Mouse (Mus musculus) heart, embryonic 13.5 days (tissue): ENCODE data around the gene Arhgap17. TPM values are rescaled to one million over a fixed set of nuclear protein-coding genes. Genes with fewer than 3 reads are reported as not detected.

Experiments
- ATAC-seq: fragments of 200-750 bp; cut with Nextera tagmentation; 2 replicates; pipeline ENCODE4 v1.8.0; 2017; ENCODE audit warnings: moderate TSS enrichment; ENCODE audit not compliant: insufficient number of reproducible peaks, low FRiP score, low TSS enrichment; ENCODE audit errors: extremely low read depth
- H3K27ac ChIP-seq: fragments of 300-500 bp; sonication (generic); replicated peaks from 2 replicates; pipeline ENCODE4 v1.5.1; 2015; ENCODE audit warnings: moderate library complexity, mild to moderate bottlenecking, inconsistent platforms
- H3K27me3 ChIP-seq: fragments of 300-500 bp; sonication (generic); replicated peaks from 2 replicates; pipeline ENCODE4 v1.6.1; 2015; ENCODE audit warnings: mild to moderate bottlenecking, inconsistent platforms
- H3K36me3 ChIP-seq: fragments of 300-500 bp; sonication (generic); 2 replicates; pipeline ENCODE4 v1.6.1; 2015; ENCODE audit warnings: mild to moderate bottlenecking, inconsistent platforms
- H3K4me1 ChIP-seq: fragments of 300-500 bp; sonication (generic); 2 replicates; pipeline ENCODE4 v1.6.1; 2015; ENCODE audit warnings: inconsistent platforms
- H3K4me2 ChIP-seq: fragments of 300-500 bp; sonication (generic); 2 replicates; pipeline ENCODE4 v1.6.1; 2015; ENCODE audit warnings: inconsistent platforms, mild to moderate bottlenecking, moderate library complexity
- H3K4me3 ChIP-seq: fragments of 300-500 bp; sonication (generic); 2 replicates; pipeline ENCODE4 v1.5.1; 2015; ENCODE audit warnings: moderate library complexity, mild to moderate bottlenecking, inconsistent platforms
- H3K9ac ChIP-seq: fragments of 300-500 bp; sonication (generic); 2 replicates; pipeline ENCODE4 v1.6.1; 2015; ENCODE audit warnings: inconsistent platforms, mild to moderate bottlenecking, moderate library complexity
- H3K9me3 ChIP-seq: fragments of 300-500 bp; sonication (generic); 2 replicates; pipeline ENCODE4 v1.6.1; 2016; ENCODE audit warnings: inconsistent platforms
- WGBS: fragments of 180-500 bp; shearing (Covaris S2); methylation state at CpG from one replicate; pipeline ENCODE4 v1.1.7; 2015; ENCODE audit warnings: mixed read lengths; 5-methylcytosine and 5-hydroxymethylcytosine counted together
- polyA plus RNA-seq: library from polyadenylated mRNA; unstranded; fragments of >200 nt; fragmentation: Nextera tagmentation; extraction: Ambion mirVana; gene quantifications from 2 replicates; pipeline ENCODE4 v1.2.1, GENCODE M21; 2015

Gene Arhgap17
- polyA plus RNA-seq, 1 experiment from 2014 or later: 17.5 TPM

DNA sequence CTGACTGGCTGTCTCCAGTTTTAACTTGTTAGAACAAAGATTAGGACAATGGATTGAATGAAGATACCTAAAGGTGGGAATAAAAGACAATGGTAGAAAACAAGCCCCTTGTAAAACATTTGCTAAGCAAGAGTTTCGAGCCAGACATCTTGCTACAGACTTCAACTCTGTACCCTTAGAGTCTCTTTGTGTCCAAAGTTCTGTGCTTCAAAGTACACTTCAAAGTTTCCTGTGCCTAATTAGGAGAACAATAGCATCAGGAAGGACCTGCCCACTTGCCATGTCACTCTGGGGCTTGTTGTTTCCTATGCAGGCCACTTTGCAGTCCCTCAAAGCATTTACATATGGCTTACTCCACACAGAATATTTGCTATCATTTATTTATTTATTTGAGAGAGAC, 33.4 kb downstream of the Arhgap17 start:
- no peak for ATAC-seq
- Histone ChIP-seq H3K4me1 (peaks cover 58% of the 10 kb centered on the region), H3K36me3 (no peaks in the 10 kb centered on the region), H3K27ac (peak overlapping the region; percentile 77), H3K9ac (no peak overlapping the region), H3K27me3 (no peaks in the 10 kb centered on the region), H3K9me3 (no peaks in the 10 kb centered on the region), H3K4me3 (no peak overlapping the region), H3K4me2 (peak overlapping the region; percentile 26; the same call in 1 of the 2 replicates)
- WGBS: 77% methylated on average over 1 of the region's 1 CpGs

DNA sequence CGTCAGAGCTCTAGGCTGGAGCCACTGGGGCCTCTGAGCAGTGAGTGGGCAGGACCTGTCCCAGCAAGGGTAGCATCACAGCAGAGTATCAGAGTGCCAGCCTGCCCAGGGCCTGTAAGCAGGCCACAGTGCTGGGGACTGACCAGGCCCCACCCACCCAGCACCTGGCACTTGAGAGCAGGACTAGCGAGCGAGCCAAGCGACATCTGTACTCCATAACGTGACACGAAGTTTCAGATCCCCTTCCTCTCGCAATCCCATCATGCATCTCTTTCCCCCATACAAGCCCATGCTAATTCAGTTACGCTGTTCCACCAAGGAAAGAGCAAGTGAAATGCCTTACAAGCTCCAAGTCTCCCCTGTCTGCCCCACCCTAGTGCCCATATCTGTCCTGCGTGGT, 39.2 kb downstream of the Arhgap17 start:
- H3K27me3 ChIP-seq: no peaks in the 10 kb centered on the region
- H3K9me3 ChIP-seq: no peaks in the 10 kb centered on the region
- H3K4me1 ChIP-seq: peaks cover 55% of the 10 kb centered on the region
- no peak overlapping the region for H3K4me2 ChIP-seq
- H3K27ac ChIP-seq: no peak overlapping the region
- no peak for ATAC-seq
- H3K36me3 ChIP-seq: peaks cover 11% of the 10 kb centered on the region
- WGBS: 81% methylated on average over 9 of the region's 9 CpGs
- no peak overlapping the region for H3K9ac ChIP-seq
- H3K4me3 ChIP-seq: no peak overlapping the region

DNA sequence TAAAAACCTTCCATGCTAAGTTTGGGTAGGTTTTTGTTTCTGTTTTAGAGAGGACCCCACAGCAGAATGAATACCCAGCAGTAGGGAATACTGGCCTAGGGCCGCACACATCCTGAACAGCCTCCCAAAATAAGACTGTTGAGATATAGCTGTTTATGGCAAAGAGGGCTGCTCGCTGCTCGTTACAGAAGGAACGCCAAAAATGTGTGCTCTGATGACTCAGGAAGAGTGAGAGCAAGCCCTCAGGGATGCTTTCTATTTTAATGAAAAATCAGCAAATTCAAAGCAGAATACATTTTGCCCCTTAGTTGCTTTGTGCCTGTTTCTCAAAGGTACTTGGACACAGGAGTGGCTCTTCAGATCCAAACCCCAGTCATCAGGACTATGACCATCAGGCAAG, 41.8 kb downstream of the Arhgap17 start:
- no peak overlapping the region for H3K9ac ChIP-seq
- no peaks in the 10 kb centered on the region for H3K9me3 ChIP-seq
- peaks cover 51% of the 10 kb centered on the region for H3K4me1 ChIP-seq
- H3K4me2 ChIP-seq: peak overlapping the region; percentile 24; the same call in 1 of the 2 replicates
- H3K36me3 ChIP-seq: peaks cover 31% of the 10 kb centered on the region
- H3K27me3 ChIP-seq: no peaks in the 10 kb centered on the region
- peak overlapping the region; percentile 10; the same call in 1 of the 2 replicates for H3K27ac ChIP-seq
- ATAC-seq: no peak
- WGBS: 54% methylated on average over 4 of the region's 4 CpGs
- H3K4me3 ChIP-seq: no peak overlapping the region

- Histone ChIP-seq H3K36me3 (peaks cover 41% of the 10 kb centered on the region), H3K27me3 (no peaks in the 10 kb centered on the region), H3K27ac (no peak overlapping the region), H3K9me3 (no peaks in the 10 kb centered on the region), H3K4me3 (no peak overlapping the region), H3K4me2 (no peak overlapping the region), H3K4me1 (peaks cover 51% of the 10 kb centered on the region), H3K9ac (no peak overlapping the region)
- no peak for ATAC-seq
- WGBS: 55% methylated on average over 4 of the region's 4 CpGs
Observed at GRCm38 (mm10) chr7:123326901-123327300, 42.8 kb downstream of the Arhgap17 start.

DNA sequence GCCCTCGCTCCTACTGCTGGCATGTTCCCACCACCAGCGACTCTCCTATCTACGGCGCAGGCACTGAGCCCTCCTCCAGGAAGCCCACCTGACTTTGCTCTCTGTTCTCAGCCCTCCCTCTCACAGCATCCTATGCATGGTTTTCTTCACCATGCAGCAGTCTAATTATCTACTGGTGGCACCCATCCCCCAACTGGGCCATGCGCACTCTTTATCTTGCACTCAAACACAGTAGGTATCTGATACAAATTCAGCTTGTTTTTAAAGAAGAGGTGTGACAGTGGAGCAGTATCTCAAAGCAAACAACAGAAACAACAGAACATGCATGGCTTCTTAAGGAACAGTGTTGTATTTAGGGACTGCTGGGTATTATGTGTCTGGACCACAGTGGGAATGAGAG, 43.7 kb downstream of the Arhgap17 start:
- ATAC-seq: no peak
- WGBS: 76% methylated on average over 5 of the region's 5 CpGs
- no peak overlapping the region for H3K4me3 ChIP-seq
- no peak overlapping the region for H3K4me2 ChIP-seq
- peaks cover 49% of the 10 kb centered on the region for H3K36me3 ChIP-seq
- peaks cover 51% of the 10 kb centered on the region for H3K4me1 ChIP-seq
- H3K27me3 ChIP-seq: no peaks in the 10 kb centered on the region
- H3K9me3 ChIP-seq: no peaks in the 10 kb centered on the region
- no peak overlapping the region for H3K27ac ChIP-seq
- no peak overlapping the region for H3K9ac ChIP-seq

DNA sequence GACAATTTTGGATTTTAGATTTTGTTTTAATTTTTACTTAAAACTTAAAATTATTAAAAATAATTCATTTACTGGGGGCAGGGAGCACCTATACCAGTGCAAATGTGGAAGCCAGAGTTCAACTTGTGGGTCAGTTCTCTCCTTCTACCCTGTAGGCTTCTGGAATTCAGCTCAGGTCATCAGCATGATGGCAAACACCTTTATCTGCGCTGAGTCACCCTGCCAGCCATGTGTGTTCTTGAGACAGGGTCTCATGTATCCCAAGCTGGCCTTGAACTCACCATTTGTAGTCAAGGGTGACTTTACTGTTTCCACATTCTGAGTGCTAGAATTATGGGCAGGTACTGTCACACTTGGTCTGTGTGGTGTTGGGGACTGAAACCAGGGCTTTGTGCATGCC, 45.6 kb downstream of the Arhgap17 start:
- Histone ChIP-seq H3K27me3 (no peaks in the 10 kb centered on the region), H3K9me3 (no peaks in the 10 kb centered on the region), H3K27ac (no peak overlapping the region), H3K4me1 (peaks cover 43% of the 10 kb centered on the region), H3K4me3 (no peak overlapping the region), H3K36me3 (peaks cover 66% of the 10 kb centered on the region), H3K4me2 (no peak overlapping the region), H3K9ac (no peak overlapping the region)
- WGBS: 85% methylated on average over 1 of the region's 1 CpGs
- ATAC-seq: no peak

GRCm38 (mm10) chr7:123323388-123323787, 46.3 kb downstream of the Arhgap17 start:
- Histone ChIP-seq H3K36me3 (peaks cover 73% of the 10 kb centered on the region), H3K9ac (no peak overlapping the region), H3K4me3 (no peak overlapping the region), H3K4me1 (peaks cover 37% of the 10 kb centered on the region), H3K9me3 (no peaks in the 10 kb centered on the region), H3K27ac (peak overlapping the region; percentile 29; the same call in 1 of the 2 replicates), H3K4me2 (no peak overlapping the region), H3K27me3 (no peaks in the 10 kb centered on the region)
- WGBS: 61% methylated on average over 2 of the region's 2 CpGs
- ATAC-seq: no peak

DNA sequence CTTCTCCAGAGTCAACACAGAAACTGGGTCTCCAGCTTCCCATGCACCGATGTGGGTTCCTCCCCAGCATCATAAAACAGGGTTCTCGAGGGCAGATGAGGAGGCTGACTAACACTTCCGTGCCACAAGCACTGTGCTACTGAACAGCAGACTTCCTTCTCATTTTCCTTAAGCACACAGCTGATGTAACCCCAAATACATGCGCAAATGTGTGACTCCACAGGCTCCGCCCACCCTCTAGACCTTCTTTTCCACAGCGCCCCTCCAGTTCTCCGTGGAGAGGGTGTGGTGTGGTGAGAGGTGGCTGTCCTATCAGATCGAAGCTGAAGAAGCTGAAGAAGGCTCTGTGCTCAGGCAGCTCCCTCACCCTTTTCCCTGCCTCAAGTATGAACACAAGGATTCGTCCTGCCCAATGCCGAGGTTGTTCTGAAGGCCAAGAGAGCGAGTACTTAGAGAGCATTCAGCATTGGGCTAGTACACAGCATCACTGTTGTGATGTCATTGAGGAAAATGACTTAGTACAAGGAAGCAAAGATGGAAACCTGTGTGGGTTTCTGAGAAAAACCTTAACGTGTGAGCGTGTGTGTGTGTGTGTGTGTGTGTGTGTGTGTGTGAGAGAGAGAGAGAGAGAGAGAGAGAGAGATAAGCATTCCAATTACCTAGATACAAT, 47.1 kb downstream of the Arhgap17 start:
- no peak overlapping the region for H3K27ac ChIP-seq
- no peak overlapping the region for H3K4me3 ChIP-seq
- WGBS: 77% methylated on average over 13 of the region's 13 CpGs
- no peaks in the 10 kb centered on the region for H3K27me3 ChIP-seq
- peaks cover 29% of the 10 kb centered on the region for H3K4me1 ChIP-seq
- peaks cover 81% of the 10 kb centered on the region for H3K36me3 ChIP-seq
- no peak overlapping the region for H3K9ac ChIP-seq
- H3K9me3 ChIP-seq: no peaks in the 10 kb centered on the region
- no peak for ATAC-seq
- no peak overlapping the region for H3K4me2 ChIP-seq

- no peak for ATAC-seq
- H3K27me3 ChIP-seq: no peaks in the 10 kb centered on the region
- peaks cover 90% of the 10 kb centered on the region for H3K36me3 ChIP-seq
- H3K9ac ChIP-seq: no peak overlapping the region
- H3K4me1 ChIP-seq: no peaks in the 10 kb centered on the region
- no peaks in the 10 kb centered on the region for H3K9me3 ChIP-seq
- no peak overlapping the region for H3K27ac ChIP-seq
- no peak overlapping the region for H3K4me3 ChIP-seq
- no peak overlapping the region for H3K4me2 ChIP-seq
- WGBS: 73% methylated on average over 3 of the region's 3 CpGs
Observed at GRCm38 (mm10) chr7:123312738-123313137, 57.0 kb downstream of the Arhgap17 start.

DNA sequence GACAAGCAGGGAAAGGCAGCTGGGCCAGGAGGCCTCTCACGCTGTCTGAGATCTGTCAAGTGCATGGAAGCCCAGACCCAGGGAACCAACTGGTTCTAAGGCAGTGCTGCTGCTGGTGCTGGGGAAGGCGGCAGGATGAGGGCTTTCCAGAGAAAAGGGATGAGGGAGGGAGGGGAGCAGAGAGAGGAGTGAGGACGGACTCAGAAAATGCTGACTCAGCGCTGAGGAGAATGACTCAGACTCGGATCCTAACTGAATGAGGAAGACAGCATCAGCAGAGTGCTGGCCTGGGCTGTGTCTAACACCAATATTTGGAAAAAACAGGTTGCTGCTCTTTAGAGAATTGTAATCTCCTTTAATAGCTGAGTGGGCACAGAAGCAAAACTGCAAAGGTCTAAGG, 57.9 kb downstream of the Arhgap17 start:
- no peak overlapping the region for H3K27ac ChIP-seq
- ATAC-seq: no peak
- no peaks in the 10 kb centered on the region for H3K27me3 ChIP-seq

DNA sequence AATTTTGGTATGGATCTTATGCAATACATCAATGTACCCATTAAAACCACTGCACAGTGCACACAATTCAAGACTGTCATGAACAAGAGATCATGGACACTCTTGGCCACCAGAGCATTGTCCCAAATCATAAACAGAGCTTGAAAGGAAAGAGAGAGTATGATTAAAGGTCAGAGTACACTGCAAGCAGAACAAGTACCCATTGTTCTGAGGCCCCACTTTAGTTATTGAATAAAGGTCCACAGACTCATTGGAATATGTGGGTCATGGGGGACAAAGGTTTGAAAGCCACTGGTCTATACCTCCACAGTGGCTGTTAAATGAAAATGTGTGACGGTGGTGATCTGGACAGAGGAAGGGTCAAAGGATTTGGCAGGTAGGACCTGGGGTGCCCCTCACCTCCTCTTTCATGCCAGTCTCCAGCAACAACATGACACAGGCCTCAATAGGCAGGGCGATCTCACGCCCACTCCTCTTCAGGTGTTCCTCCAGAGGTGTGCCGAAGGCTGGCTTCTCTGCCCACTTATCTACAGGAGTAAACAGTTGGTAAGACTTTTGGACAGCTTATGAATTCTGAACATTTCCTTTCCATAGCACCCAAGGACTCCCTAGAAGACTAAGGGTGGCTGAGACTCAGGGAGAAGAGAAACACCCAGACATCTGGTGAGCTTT, 61.7 kb downstream of the Arhgap17 start:
- Histone ChIP-seq H3K9ac (no peak overlapping the region), H3K9me3 (no peaks in the 10 kb centered on the region), H3K4me3 (no peak overlapping the region), H3K4me2 (no peak overlapping the region), H3K4me1 (no peaks in the 10 kb centered on the region), H3K36me3 (peaks cover 98% of the 10 kb centered on the region), H3K27me3 (no peaks in the 10 kb centered on the region), H3K27ac (no peak overlapping the region)
- WGBS: 93% methylated on average over 4 of the region's 4 CpGs
- ATAC-seq: no peak

More for the DNA sequence above, 57.9 kb downstream of the Arhgap17 start:
- no peaks in the 10 kb centered on the region for H3K4me1 ChIP-seq
- 68% methylated on average over 5 of the region's 5 CpGs for WGBS
- peaks cover 90% of the 10 kb centered on the region for H3K36me3 ChIP-seq
- no peaks in the 10 kb centered on the region for H3K9me3 ChIP-seq
- H3K4me2 ChIP-seq: no peak overlapping the region
- no peak overlapping the region for H3K4me3 ChIP-seq
- no peak overlapping the region for H3K9ac ChIP-seq

- Histone ChIP-seq H3K27ac (no peak overlapping the region), H3K4me3 (no peak overlapping the region), H3K36me3 (peaks cover 98% of the 10 kb centered on the region), H3K4me1 (no peaks in the 10 kb centered on the region), H3K9ac (no peak overlapping the region), H3K4me2 (no peak overlapping the region), H3K9me3 (no peaks in the 10 kb centered on the region), H3K27me3 (no peaks in the 10 kb centered on the region)
- 95% methylated on average over 8 of the region's 8 CpGs for WGBS
- no peak for ATAC-seq
Observed at GRCm38 (mm10) chr7:123307236-123307635, 62.5 kb downstream of the Arhgap17 start.
